Mouse (Mus musculus) frontal cortex, adult 2 months (tissue): Measurements from ENCODE around the gene Klkb1. TPM values are rescaled to one million over a fixed set of nuclear protein-coding genes. Genes with fewer than 3 reads are reported as not detected.

Experiments
- polyA plus RNA-seq: library from polyadenylated mRNA; depleted of rRNA; stranded (reverse); fragments of >200 nt; gene quantifications from 2 replicates; pipeline ENCODE4 v1.2.3, GENCODE M21; 2012; rRNA removed

The Klkb1 gene
- polyA plus RNA-seq, 1 experiment, result 0.08 TPM

Other genes with a start within 250 kb of the Klkb1 start
- gene Mtnr1a, start 225.7 kb downstream of the Klkb1 start, polyA plus RNA-seq, result not detected in 2 replicates
- gene F11, start 32.8 kb downstream of the Klkb1 start, polyA plus RNA-seq, result not detected in 2 replicates
- not detected in 2 replicates for gene Gm45753, start 13.6 kb upstream of the Klkb1 start, polyA plus RNA-seq
- 6.4 and 7.3 TPM in 2 replicates for gene Cyp4v3, start 38.4 kb upstream of the Klkb1 start, polyA plus RNA-seq
- gene Fam149a, start 87.4 kb upstream of the Klkb1 start, polyA plus RNA-seq, result 15.1 and 17.1 TPM in 2 replicates
- gene Tlr3, start 116.2 kb upstream of the Klkb1 start, polyA plus RNA-seq, result 8.5 and 12.3 TPM in 2 replicates
- 122 and 124 TPM in 2 replicates for gene Sorbs2, start 212.9 kb upstream of the Klkb1 start, polyA plus RNA-seq